Mouse (Mus musculus): Measurements from ENCODE around the gene Scly.

The Scly gene

GRCm38 (mm10) chr1:91297799-91298744 is at the start of gene Scly:
Gene Scly, plus strand, starts transcription at chr1:91298338.
- DNase-seq (ENCODE audit: low read depth, low spot score), result peak; percentile 81

GRCm38 (mm10) chr1:91248970-91249369 is 49.2 kb upstream of the Scly start:
- no peak for DNase-seq (ENCODE audit: low read depth, low spot score)

GRCm38 (mm10) chr1:91249564-91250414 is 48.3 kb upstream of the Scly start, which contains the start of gene Ube2f:
Gene Ube2f, plus strand, starts transcription at chr1:91250304.
- DNase-seq (ENCODE audit: low read depth, low spot score), result peak; percentile 92

- DNase-seq (ENCODE audit: low read depth, low spot score), result no peak
Observed at GRCm38 (mm10) chr1:91250415-91251147, 47.6 kb upstream of the Scly start.

- no peak for DNase-seq (ENCODE audit: low read depth, low spot score)
Observed at GRCm38 (mm10) chr1:91251148-91251650, 46.9 kb upstream of the Scly start.

- DNase-seq (ENCODE audit: low read depth, low spot score), result no peak
Observed at GRCm38 (mm10) chr1:91251927-91252326, 46.2 kb upstream of the Scly start.

- DNase-seq (ENCODE audit: low read depth, low spot score), result no peak
Observed at GRCm38 (mm10) chr1:91257918-91258317, 40.2 kb upstream of the Scly start.

GRCm38 (mm10) chr1:91259794-91260193 is 38.3 kb upstream of the Scly start:
- no peak for DNase-seq (ENCODE audit: low read depth, low spot score)

- DNase-seq (ENCODE audit: low read depth, low spot score), result no peak
Observed at GRCm38 (mm10) chr1:91262508-91262907, 35.6 kb upstream of the Scly start.

- DNase-seq (ENCODE audit: low read depth, low spot score), result no peak
Observed at GRCm38 (mm10) chr1:91272260-91272659, 25.9 kb upstream of the Scly start.

- no peak for DNase-seq (ENCODE audit: low read depth, low spot score)
Observed at GRCm38 (mm10) chr1:91276581-91276980, 21.6 kb upstream of the Scly start.

GRCm38 (mm10) chr1:91277480-91277879 is 20.7 kb upstream of the Scly start:
- no peak for DNase-seq (ENCODE audit: low read depth, low spot score)

- no peak for DNase-seq (ENCODE audit: low read depth, low spot score)
Observed at GRCm38 (mm10) chr1:91278410-91279119, 19.6 kb upstream of the Scly start.

GRCm38 (mm10) chr1:91279126-91279525 is 19.0 kb upstream of the Scly start:
- no peak for DNase-seq (ENCODE audit: low read depth, low spot score)

- DNase-seq (ENCODE audit: low read depth, low spot score), result no peak
Observed at GRCm38 (mm10) chr1:91282582-91282981, 15.6 kb upstream of the Scly start.

- DNase-seq (ENCODE audit: low read depth, low spot score), result no peak
Observed at GRCm38 (mm10) chr1:91289375-91289774, 8.8 kb upstream of the Scly start.

- no peak for DNase-seq (ENCODE audit: low read depth, low spot score)
Observed at GRCm38 (mm10) chr1:91292101-91292825, 5.9 kb upstream of the Scly start.

- DNase-seq (ENCODE audit: low read depth, low spot score), result no peak
Observed at GRCm38 (mm10) chr1:91295544-91295943, 2.6 kb upstream of the Scly start.

- no peak for DNase-seq (ENCODE audit: low read depth, low spot score)
Observed at GRCm38 (mm10) chr1:91299026-91299706, 1.0 kb downstream of the Scly start.

All from retina, adult 2 months (tissue).